Mouse (Mus musculus) limb, embryonic 12.5 days (tissue): ENCODE measurements around the gene Col6a5. TPM values are rescaled to one million over a fixed set of nuclear protein-coding genes. Genes with fewer than 3 reads are reported as not detected.

ENCODE experiments used
- ATAC-seq: fragments of 200-750 bp; cut with Nextera tagmentation; 2 replicates; pipeline ENCODE4 v1.8.0; 2017; ENCODE audit warnings: low read depth, moderate TSS enrichment; ENCODE audit not compliant: insufficient number of reproducible peaks, insufficient read depth, low FRiP score, low TSS enrichment
- H3K27ac ChIP-seq: fragments of 300-500 bp; sonication (generic); 2 replicates; pipeline ENCODE4 v1.5.1; 2016; ENCODE audit warnings: mild to moderate bottlenecking, moderate library complexity
- H3K27me3 ChIP-seq: fragments of 300-500 bp; sonication (generic); 2 replicates; pipeline ENCODE4 v1.6.1; 2016; ENCODE audit warnings: mild to moderate bottlenecking, moderate library complexity
- H3K36me3 ChIP-seq: fragments of 300-500 bp; sonication (generic); 2 replicates; pipeline ENCODE4 v1.6.1; 2016; ENCODE audit warnings: mild to moderate bottlenecking, moderate library complexity
- H3K4me1 ChIP-seq: fragments of 300-500 bp; sonication (generic); replicated peaks from 2 replicates; pipeline ENCODE4 v1.6.1; 2016
- H3K4me2 ChIP-seq: fragments of 300-500 bp; sonication (generic); 2 replicates; pipeline ENCODE4 v1.6.1; 2016; ENCODE audit warnings: mild to moderate bottlenecking, moderate library complexity
- H3K4me3 ChIP-seq: fragments of 300-500 bp; sonication (generic); replicated peaks from 2 replicates; pipeline ENCODE4 v1.5.1; 2016; ENCODE audit warnings: mild to moderate bottlenecking
- H3K9ac ChIP-seq: fragments of 300-500 bp; sonication (generic); replicated peaks from 2 replicates; pipeline ENCODE4 v1.6.1; 2016; ENCODE audit warnings: mild to moderate bottlenecking, moderate library complexity
- H3K9me3 ChIP-seq: fragments of 300-500 bp; sonication (generic); 2 replicates; pipeline ENCODE4 v1.6.1; 2016; ENCODE audit warnings: mild to moderate bottlenecking, moderate library complexity
- WGBS: fragments of 180-500 bp; shearing (Covaris S2); methylation state at CpG from one replicate; pipeline ENCODE4 v1.1.7; 2016; 5-methylcytosine and 5-hydroxymethylcytosine counted together
- polyA plus RNA-seq: library from polyadenylated mRNA; unstranded; fragments of >200 nt; fragmentation: Nextera tagmentation; extraction: Ambion mirVana; gene quantifications from 2 replicates; pipeline ENCODE4 v1.2.1, GENCODE M21; 2016

Gene Col6a5
- polyA plus RNA-seq, 1 experiment from 2014 or later, result 0.43 TPM

- no peaks in the 10 kb centered on the region for H3K4me1 ChIP-seq
- no peaks in the 10 kb centered on the region for H3K27me3 ChIP-seq
- no peaks in the 10 kb centered on the region for H3K9me3 ChIP-seq
- WGBS, result 91% methylated on average over 6 of the region's 6 CpGs
- no peak for ATAC-seq
- no peak overlapping the region for H3K4me2 ChIP-seq
- H3K36me3 ChIP-seq, result no peaks in the 10 kb centered on the region
- H3K27ac ChIP-seq, result no peak overlapping the region
- no peak overlapping the region for H3K9ac ChIP-seq
- H3K4me3 ChIP-seq, result no peak overlapping the region
Measured at GRCm38 (mm10) chr9:105820711-105821110, 139.7 kb downstream of the Col6a5 start.

- Histone ChIP-seq H3K4me1 (no peaks in the 10 kb centered on the region), H3K4me2 (no peak overlapping the region), H3K4me3 (no peak overlapping the region), H3K27me3 (no peaks in the 10 kb centered on the region), H3K36me3 (no peaks in the 10 kb centered on the region), H3K9ac (no peak overlapping the region), H3K9me3 (no peaks in the 10 kb centered on the region), H3K27ac (no peak overlapping the region)
- no peak for ATAC-seq
- 70% methylated on average over 29 of the region's 29 CpGs for WGBS
Measured at GRCm38 (mm10) chr9:105819155-105819709, 141.2 kb downstream of the Col6a5 start.

- Histone ChIP-seq H3K4me3 (no peak overlapping the region), H3K9ac (no peak overlapping the region), H3K4me1 (peaks cover 7% of the 10 kb centered on the region), H3K9me3 (no peaks in the 10 kb centered on the region), H3K27ac (no peak overlapping the region), H3K27me3 (no peaks in the 10 kb centered on the region), H3K4me2 (no peak overlapping the region), H3K36me3 (no peaks in the 10 kb centered on the region)
- no peak for ATAC-seq
- 90% methylated on average over 5 of the region's 5 CpGs for WGBS
Measured at GRCm38 (mm10) chr9:105814436-105814835, 146.0 kb downstream of the Col6a5 start.

- H3K4me1 ChIP-seq, result peaks cover 7% of the 10 kb centered on the region
- H3K27me3 ChIP-seq, result no peaks in the 10 kb centered on the region
- 54% methylated on average over 7 of the region's 7 CpGs for WGBS
- ATAC-seq, result no peak
- H3K36me3 ChIP-seq, result no peaks in the 10 kb centered on the region
- H3K27ac ChIP-seq, result no peak overlapping the region
- H3K4me2 ChIP-seq, result no peak overlapping the region
- H3K9ac ChIP-seq, result no peak overlapping the region
- no peaks in the 10 kb centered on the region for H3K9me3 ChIP-seq
- H3K4me3 ChIP-seq, result no peak overlapping the region
Measured at GRCm38 (mm10) chr9:105811458-105811857, 149.0 kb downstream of the Col6a5 start.

- Histone ChIP-seq H3K4me1 (peaks cover 7% of the 10 kb centered on the region), H3K4me2 (no peak overlapping the region), H3K27ac (no peak overlapping the region), H3K9me3 (no peaks in the 10 kb centered on the region), H3K4me3 (no peak overlapping the region), H3K27me3 (no peaks in the 10 kb centered on the region), H3K36me3 (no peaks in the 10 kb centered on the region), H3K9ac (no peak overlapping the region)
- WGBS, result 84% methylated on average over 17 of the region's 17 CpGs
- no peak for ATAC-seq
Measured at GRCm38 (mm10) chr9:105808920-105809505, 151.4 kb downstream of the Col6a5 start.

Other genes with a start within 250 kb of the Col6a5 start
- gene Col6a6, start 132.5 kb downstream of the Col6a5 start, polyA plus RNA-seq, result 0.50 and 0.60 TPM in 2 replicates
- 0.25 and 0.35 TPM in 2 replicates for gene Col6a4, start 136.1 kb upstream of the Col6a5 start, polyA plus RNA-seq
- gene Glyctk, start 197.5 kb upstream of the Col6a5 start, polyA plus RNA-seq, result 2.8 and 3.1 TPM in 2 replicates
- gene Wdr82, start 210.3 kb upstream of the Col6a5 start, polyA plus RNA-seq, result 30.1 and 31.3 TPM in 2 replicates
- 60.4 and 60.7 TPM in 2 replicates for gene Ppm1m, start 239.1 kb upstream of the Col6a5 start, polyA plus RNA-seq
- 62.1 and 69.8 TPM in 2 replicates for gene Twf2, start 242.5 kb upstream of the Col6a5 start, polyA plus RNA-seq